ENCODE assay signal across 8 mouse cellular contexts in the genomic region with DNA sequence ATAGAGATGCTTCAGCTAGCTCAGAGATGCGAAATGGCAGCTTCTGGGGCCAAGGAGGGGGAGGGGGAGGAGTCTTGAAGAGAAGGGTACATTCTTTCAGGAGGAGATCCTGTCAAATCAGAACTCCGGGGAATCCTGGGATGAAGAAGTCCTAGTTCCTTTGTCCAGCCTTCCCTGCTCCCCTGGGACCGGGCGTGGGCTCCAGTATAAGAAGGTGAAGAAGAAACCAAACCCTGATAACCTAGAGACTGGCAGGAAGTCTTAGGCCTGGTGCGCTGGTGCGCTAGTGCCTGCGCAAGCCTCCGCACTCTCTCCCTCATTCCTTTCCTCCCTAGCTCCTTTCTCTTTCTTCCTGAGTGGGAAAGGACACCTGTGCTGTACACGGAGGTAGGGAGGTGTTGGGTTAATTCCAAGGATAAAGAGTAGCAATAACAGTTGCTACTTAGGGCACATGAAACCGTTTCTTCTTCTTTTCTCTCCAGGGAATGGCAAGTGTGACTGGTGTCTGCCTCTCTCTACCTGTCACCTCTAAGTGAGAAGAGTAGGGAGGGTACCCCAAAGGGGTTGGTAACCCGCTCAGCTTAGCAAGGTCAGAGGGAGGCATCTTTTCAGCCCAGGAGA. TPM values are rescaled to one million over a fixed set of nuclear protein-coding genes. Genes with fewer than 3 reads are reported as not detected.
DNase-seq lines count a peak whose midpoint lies in the region; ATAC-seq and TF ChIP-seq lines count a peak whose summit lies in the region.

No protein-coding gene starts in this region.

- peak overlapping the region; percentile 78 for H3K4me3 ChIP-seq in C2C12 (ENCODE audit: insufficient read depth, poor library complexity, severe bottlenecking)
- H3K4me3 ChIP-seq in forebrain, embryonic 10.5 days, result peak overlapping the region; percentile 83
- H3K4me3 ChIP-seq in liver, embryonic 11.5 days (ENCODE audit: low read depth, low read length), result peak overlapping the region; percentile 89

- H3K79me2 ChIP-seq in C2C12 (ENCODE audit: control insufficient read depth, insufficient read depth), result peaks cover 33% of the 10 kb centered on the region

- H3K9ac ChIP-seq in liver, embryonic 11.5 days (ENCODE audit: low read depth, low read length), result peak overlapping the region; percentile 89

- H3K79me3 ChIP-seq in C2C12 (ENCODE audit: low read depth), result peaks cover 5% of the 10 kb centered on the region

- peak; percentile 52 for DNase-seq in cerebellum, adult 9-10 months
- DNase-seq in cerebellum, adult 9-11 months, result no peak
- no peak for DNase-seq in forebrain, embryonic 10.5 days (ENCODE audit: extremely low spot score, low spot score)
- DNase-seq in liver, embryonic 11.5 days (ENCODE audit: low spot score), result no peak
- DNase-seq in retina, embryonic 14.5 days (ENCODE audit: low spot score), result peak; percentile 63
- DNase-seq in ovary, postnatal 10 days (ENCODE audit: low spot score), result no peak
- no peak for DNase-seq in adipocyte (ENCODE audit: low spot score)

- 5% methylated on average over 11 of the region's 11 CpGs for WGBS in forebrain, embryonic 10.5 days
- WGBS in liver, embryonic 11.5 days, result 22% methylated on average over 11 of the region's 11 CpGs

- H3ac ChIP-seq in C2C12 (ENCODE audit: control insufficient read depth, insufficient read length, low read depth), result peak overlapping the region; percentile 85

- peak overlapping the region; percentile 82 for H3K27ac ChIP-seq in forebrain, embryonic 10.5 days
- peak overlapping the region; percentile 84 for H3K27ac ChIP-seq in liver, embryonic 11.5 days (ENCODE audit: low read depth, low read length)

- H3K4me1 ChIP-seq in forebrain, embryonic 10.5 days, result peaks cover 30% of the 10 kb centered on the region
- H3K4me1 ChIP-seq in liver, embryonic 11.5 days (replicated peaks; ENCODE audit: control insufficient read depth, insufficient read depth, low read length), result peaks cover 18% of the 10 kb centered on the region

- no peak for ATAC-seq in liver, embryonic 11.5 days (replicated peaks; ENCODE audit: low FRiP score)

- peaks cover 37% of the 10 kb centered on the region for H3K36me3 ChIP-seq in C2C12 (ENCODE audit: control insufficient read depth, insufficient read depth)
- H3K36me3 ChIP-seq in forebrain, embryonic 10.5 days (replicated peaks), result peaks cover 4% of the 10 kb centered on the region; the same call in 1 of the 2 replicates
- peaks cover 2% of the 10 kb centered on the region; the same call in 1 of the 2 replicates for H3K36me3 ChIP-seq in liver, embryonic 11.5 days (ENCODE audit: control insufficient read depth, insufficient read depth, low read length)

- H3K9me3 ChIP-seq in forebrain, embryonic 10.5 days, result no peaks in the 10 kb centered on the region
- no peaks in the 10 kb centered on the region for H3K9me3 ChIP-seq in liver, embryonic 11.5 days (ENCODE audit: control insufficient read depth, low read length)

- no peak for TF ChIP-seq CTCF in C2C12 (IDR thresholded peaks at IDR 0.05; ENCODE audit: control insufficient read depth, insufficient read depth, insufficient read length)

- H3K4me2 ChIP-seq in liver, embryonic 11.5 days, result peak overlapping the region; percentile 93

- no peaks in the 10 kb centered on the region for H3K27me3 ChIP-seq in C2C12 (ENCODE audit: control insufficient read depth, insufficient read depth, insufficient read length)
- peaks cover 95% of the 10 kb centered on the region for H3K27me3 ChIP-seq in forebrain, embryonic 10.5 days (ENCODE audit: poor library complexity, severe bottlenecking)
- 0 out of 2 replicates have a peak, but pooled peaks cover 3% of the 10 kb centered on the region for H3K27me3 ChIP-seq in liver, embryonic 11.5 days (replicated peaks; ENCODE audit: control insufficient read depth, insufficient read depth, low read length)

TF ChIP-seq in C2C12, 6 proteins besides CTCF, POLR2A, EP300 and RAD21:
- TF ChIP-seq CEBPB (IDR thresholded peaks at IDR 0.05; ENCODE audit: low read depth) (no peak), MYOG (IDR thresholded peaks at IDR 0.05; ENCODE audit: control insufficient read depth, extremely low read depth, insufficient read length) (no peak), MAX (IDR thresholded peaks at IDR 0.05) (no peak), FOSL1 (IDR thresholded peaks at IDR 0.05; ENCODE audit: insufficient read depth, low read length, poor library complexity, severe bottlenecking) (no peak), MYOD1 (IDR thresholded peaks at IDR 0.05; ENCODE audit: control insufficient read depth, insufficient read length, low read depth) (no peak), USF1 (IDR thresholded peaks at IDR 0.05; ENCODE audit: low read depth) (no peak)

RNA-seq across cellular contexts. Expression of a gene that starts 1.4 kb away (rescaled TPM):
- 120 TPM for polyA plus RNA-seq in C2C12 (2012; fragmentation: generic; extraction: Trizol)
- 8.6 and 10.3 TPM in 2 replicates for polyA plus RNA-seq in forebrain, embryonic 10.5 days (2016; fragmentation: Nextera tagmentation; extraction: Ambion mirVana)
- polyA plus RNA-seq in liver, embryonic 11.5 days (2014; fragmentation: Nextera tagmentation; extraction: Ambion mirVana), result 19.1 TPM in 2 replicates

RNA-seq across cellular contexts. Expression of a gene that starts 23.4 kb away (rescaled TPM):
- polyA plus RNA-seq in C2C12 (2012; fragmentation: generic; extraction: Trizol), result 13.0 TPM
- polyA plus RNA-seq in forebrain, embryonic 10.5 days (2016; fragmentation: Nextera tagmentation; extraction: Ambion mirVana), result 11.8 and 14.0 TPM in 2 replicates
- polyA plus RNA-seq in liver, embryonic 11.5 days (2014; fragmentation: Nextera tagmentation; extraction: Ambion mirVana), result 9.9 and 11.1 TPM in 2 replicates

RNA-seq across cellular contexts. Expression of a gene that starts 24.9 kb away (rescaled TPM):
- 13,760 TPM for polyA plus RNA-seq in C2C12 (2012; fragmentation: generic; extraction: Trizol)
- polyA plus RNA-seq in forebrain, embryonic 10.5 days (2016; fragmentation: Nextera tagmentation; extraction: Ambion mirVana), result 3,608 and 3,665 TPM in 2 replicates
- polyA plus RNA-seq in liver, embryonic 11.5 days (2014; fragmentation: Nextera tagmentation; extraction: Ambion mirVana), result 3,476 and 3,859 TPM in 2 replicates

RNA-seq across cellular contexts. Expression of a gene that starts 25.7 kb away (rescaled TPM):
- polyA plus RNA-seq in C2C12 (2012; fragmentation: generic; extraction: Trizol), result 16.7 TPM
- 1.9 and 2.0 TPM in 2 replicates for polyA plus RNA-seq in forebrain, embryonic 10.5 days (2016; fragmentation: Nextera tagmentation; extraction: Ambion mirVana)
- 3.9 and 4.2 TPM in 2 replicates for polyA plus RNA-seq in liver, embryonic 11.5 days (2014; fragmentation: Nextera tagmentation; extraction: Ambion mirVana)

RNA-seq across cellular contexts. Expression of a gene that starts 30.3 kb away (rescaled TPM):
- 3,169 TPM for polyA plus RNA-seq in C2C12 (2012; fragmentation: generic; extraction: Trizol)
- 712 and 780 TPM in 2 replicates for polyA plus RNA-seq in forebrain, embryonic 10.5 days (2016; fragmentation: Nextera tagmentation; extraction: Ambion mirVana)
- polyA plus RNA-seq in liver, embryonic 11.5 days (2014; fragmentation: Nextera tagmentation; extraction: Ambion mirVana), result 639 and 685 TPM in 2 replicates

Comparison
In these comparisons a context has a peak if more than half of its experiments do, and no peak if none do; other contexts are left out.
1. DNase-seq: peak in cerebellum, adult 9-10 months (single experiment) and retina, embryonic 14.5 days (single experiment); none in cerebellum, adult 9-11 months (single experiment), forebrain, embryonic 10.5 days (single experiment), liver, embryonic 11.5 days (single experiment), ovary, postnatal 10 days (single experiment) and adipocyte (single experiment).
2. Peak in every context shown above with its lines, with median percentiles within 50 percentile points of each other: H3K4me3 ChIP-seq.